Mouse (Mus musculus): Measurements from ENCODE around the gene Hacd2.

Gene Hacd2

GRCm38 (mm10) chr16:35120603-35121002 lies 98.4 kb downstream of the Hacd2 start:
- no peak for DNase-seq

- no peak for DNase-seq
These were observed 105.0 kb downstream of the Hacd2 start for GRCm38 (mm10) chr16:35127270-35127669.

GRCm38 (mm10) chr16:35130172-35130571 lies 107.9 kb downstream of the Hacd2 start:
- DNase-seq: no peak

- DNase-seq: no peak
These were observed 117.2 kb downstream of the Hacd2 start for GRCm38 (mm10) chr16:35139416-35139815.

DNA sequence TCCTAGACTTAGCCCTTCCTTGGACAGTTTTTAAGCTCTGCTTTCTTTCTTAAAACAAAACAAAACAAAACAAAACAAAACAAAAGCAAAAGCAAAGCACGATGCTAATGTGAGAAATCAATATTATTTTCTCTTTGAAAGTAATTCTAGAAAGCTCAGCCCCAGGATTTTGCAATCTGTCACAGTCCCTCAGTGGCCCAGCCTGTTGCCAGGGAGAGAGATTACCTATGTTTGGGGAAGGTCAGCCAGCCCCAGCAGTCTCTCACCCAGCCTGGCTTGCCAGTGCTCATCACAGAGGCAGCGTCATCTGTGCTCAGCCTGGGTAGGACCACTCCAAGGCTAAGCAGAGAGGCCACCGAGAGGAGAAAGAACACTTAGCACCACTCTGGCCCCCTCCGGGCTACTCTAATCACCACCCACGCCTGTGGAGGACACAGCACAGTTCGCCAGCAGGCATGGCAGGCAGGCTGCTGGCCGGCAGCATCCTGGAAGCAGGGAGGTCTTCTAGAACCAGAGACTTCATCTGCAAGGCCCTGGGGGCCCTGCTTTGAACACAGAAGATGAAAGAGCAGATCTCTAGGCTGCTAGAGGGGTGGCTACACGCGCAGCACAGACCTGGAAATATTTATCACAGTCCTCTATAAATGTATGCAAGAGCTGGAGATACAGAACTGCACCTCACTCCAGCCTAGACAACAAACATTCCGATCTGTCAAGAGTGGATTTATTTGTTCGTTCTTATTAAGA lies 117.8 kb downstream of the Hacd2 start:
- DNase-seq: no peak

DNA sequence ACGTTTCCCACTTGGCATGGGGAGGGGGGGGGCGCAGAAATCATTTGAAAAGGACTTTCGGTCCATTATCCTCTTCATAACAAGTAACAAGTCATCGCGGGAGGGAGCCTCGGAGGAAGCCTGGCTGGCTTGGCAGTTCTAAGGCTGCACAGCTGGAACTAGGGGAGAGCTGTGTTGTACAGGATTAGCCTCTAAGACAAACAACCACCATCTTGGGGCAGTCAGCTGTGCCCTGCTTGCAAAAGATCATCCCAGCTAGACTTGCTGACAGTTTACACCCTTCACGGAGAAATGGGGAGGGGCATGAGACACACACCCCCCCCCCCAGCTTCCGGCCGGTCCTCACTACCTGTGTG lies 118.4 kb downstream of the Hacd2 start:
- no peak for DNase-seq

DNA sequence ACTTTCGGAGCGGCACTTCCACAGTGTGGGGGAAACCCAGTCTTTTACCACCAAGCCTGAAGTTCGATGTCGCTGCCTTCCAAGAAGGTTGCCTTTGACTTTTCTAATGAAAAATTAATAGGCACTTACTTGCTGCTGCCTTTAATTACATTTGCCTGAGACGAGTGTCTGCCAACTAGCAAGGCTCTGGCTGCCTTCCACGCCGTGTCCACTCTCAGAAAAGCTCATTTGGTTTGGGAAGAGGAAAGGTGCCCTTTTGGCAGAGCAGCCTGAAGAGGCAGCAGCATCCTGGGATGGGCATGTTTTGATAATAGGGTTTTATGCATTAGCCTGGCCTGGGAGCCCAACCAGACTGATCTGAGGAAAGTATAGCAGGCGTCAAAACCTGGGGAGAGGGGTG lies 119.6 kb downstream of the Hacd2 start:
- no peak for DNase-seq

DNA sequence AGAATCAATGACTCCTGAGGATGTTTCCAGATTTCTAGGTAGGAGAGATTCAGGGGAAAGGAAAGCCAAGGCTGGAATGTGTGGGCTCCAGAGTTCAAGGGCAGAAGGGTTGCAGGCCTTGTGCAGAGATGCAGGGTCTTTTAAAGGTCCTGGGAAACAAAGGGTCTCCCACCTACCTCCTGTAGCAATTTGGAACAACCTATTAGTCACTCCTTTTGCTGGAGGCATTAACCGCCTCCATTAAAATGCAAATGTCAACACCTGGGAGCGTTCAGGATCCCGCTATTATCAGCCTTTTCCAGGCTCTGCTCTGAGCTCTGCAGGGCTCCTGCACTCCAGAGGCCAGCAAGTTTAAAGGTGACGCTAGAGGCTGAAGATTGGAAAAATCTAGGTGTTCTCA lies 123.9 kb downstream of the Hacd2 start:
- no peak for DNase-seq

DNA sequence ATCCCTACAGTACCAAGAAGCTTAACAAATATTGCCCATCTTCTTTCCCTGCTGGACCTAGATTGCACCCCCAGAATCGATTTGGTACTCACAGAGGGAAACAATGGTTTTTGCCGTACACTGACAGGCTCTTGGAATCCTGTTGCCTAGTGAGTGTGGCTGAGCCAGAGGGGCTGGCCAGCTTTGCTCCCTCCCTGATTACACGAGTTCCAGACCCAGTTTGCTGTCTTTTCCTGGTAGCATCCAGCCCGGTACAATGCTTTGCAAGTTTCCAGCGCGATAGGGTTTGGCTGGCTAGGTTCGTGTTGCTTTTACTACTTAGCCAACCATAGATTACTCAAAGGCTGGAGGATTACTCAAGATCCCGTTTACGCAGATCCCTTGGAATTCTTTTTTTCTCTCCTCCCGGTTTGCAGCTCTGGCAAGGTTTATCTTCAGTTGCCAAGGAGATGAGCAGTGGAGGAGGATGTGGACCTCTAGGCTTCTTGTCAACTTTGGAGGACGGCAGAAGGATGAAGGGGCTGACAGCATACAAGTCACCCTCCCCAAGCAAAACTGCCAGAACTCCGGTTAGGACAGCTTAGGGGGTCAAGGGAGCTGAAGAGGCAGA lies 131.0 kb downstream of the Hacd2 start:
- DNase-seq: no peak

DNA sequence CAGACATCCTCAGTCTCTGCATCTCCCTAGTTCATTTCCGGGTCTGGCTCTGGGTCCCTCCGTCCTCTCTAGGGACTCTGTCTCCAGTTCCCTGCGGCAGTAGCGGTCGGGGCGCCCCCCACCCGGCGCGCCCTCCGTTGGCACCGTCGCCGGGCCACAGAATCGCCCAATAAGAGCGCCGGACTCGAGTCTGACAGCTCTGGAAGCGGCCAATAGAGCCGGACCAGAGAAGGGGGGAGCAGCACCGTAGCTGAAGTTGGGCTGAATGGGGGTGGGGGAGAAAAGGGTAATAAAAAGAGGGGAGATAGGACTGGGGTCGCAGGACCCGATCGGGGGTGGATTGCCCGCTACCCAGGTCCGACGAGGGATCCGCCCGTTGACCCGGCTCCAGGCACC lies 132.0 kb downstream of the Hacd2 start:
- no peak for DNase-seq

- peak in 1 of 2 experiments; percentile 12 for DNase-seq
These were observed 132.6 kb downstream of the Hacd2 start, which contains the start of gene Adcy5 for GRCm38 (mm10) chr16:35154641-35155390. TSS of gene Adcy5 (plus strand) at chr16:35154877.

DNA sequence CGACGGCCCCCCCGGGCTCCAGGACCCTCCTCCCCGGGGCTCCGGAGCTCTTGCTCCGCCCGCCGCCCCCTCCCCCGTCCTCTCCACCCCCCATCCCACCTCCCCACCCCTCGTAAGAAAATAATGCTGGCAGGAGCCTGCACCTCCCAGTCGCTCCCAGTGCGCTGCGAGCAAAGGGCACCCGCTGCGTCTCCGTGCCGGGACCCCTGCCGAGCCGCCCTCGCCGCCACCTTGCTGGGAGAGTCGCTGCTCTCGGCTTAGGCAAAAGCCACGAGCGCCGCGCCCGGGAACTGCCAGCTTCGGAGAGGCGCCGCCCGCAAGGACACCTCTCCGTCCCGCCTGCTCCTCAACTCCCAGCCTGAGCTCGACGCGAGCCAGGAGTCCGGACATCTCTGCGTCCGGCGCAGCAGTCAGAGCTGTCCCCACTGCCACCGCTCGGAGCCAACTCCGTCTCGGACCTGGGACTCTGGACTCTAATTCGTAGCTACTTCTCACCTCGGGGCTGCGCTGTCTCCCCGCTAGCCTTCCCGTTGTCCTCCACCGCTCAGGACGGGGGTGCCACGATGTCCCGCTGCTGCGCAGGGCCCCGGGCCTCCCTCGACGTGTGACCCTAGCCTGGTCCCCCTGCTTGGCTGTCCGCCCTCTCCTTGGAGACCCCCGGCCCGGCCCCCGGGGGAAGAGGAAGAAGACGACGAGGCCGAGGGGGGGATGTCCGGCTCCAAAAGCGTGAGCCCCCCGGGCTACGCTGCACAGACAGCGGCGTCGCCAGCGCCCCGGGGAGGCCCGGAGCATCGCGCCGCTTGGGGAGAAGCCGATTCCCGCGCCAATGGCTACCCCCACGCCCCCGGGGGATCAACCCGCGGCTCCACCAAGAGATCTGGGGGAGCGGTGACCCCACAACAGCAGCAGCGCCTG lies 133.4 kb downstream of the Hacd2 start:
- peak in 1 of 2 experiments; percentile 11 for DNase-seq

DNA sequence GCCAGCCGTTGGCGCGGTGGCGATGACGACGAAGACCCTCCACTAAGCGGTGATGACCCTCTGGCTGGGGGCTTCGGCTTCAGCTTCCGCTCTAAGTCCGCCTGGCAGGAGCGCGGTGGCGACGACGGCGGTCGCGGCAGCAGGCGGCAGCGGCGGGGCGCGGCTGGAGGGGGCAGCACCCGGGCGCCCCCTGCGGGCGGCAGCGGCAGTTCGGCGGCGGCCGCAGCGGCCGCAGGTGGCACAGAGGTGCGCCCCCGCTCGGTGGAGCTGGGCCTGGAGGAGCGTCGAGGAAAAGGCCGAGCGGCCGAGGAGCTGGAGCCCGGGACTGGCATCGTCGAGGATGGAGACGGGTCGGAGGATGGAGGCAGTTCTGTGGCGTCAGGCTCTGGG lies 134.1 kb downstream of the Hacd2 start:
- DNase-seq: peak; percentile 49 to 50

- no peak for DNase-seq
These were observed 134.6 kb downstream of the Hacd2 start for GRCm38 (mm10) chr16:35156832-35157231.

Data from thymus, postnatal 36 days (tissue).